Mouse (Mus musculus): Measurements from ENCODE around the gene Hmgcl. TPM values are rescaled to one million over a fixed set of nuclear protein-coding genes. Genes with fewer than 3 reads are reported as not detected.

Hmgcl gene
- polyA plus RNA-seq, 2 experiments, result 69.7 to 93.4 TPM

- Histone ChIP-seq H3K4me3 (replicated peaks; ENCODE audit: low read length) (no peak overlapping the region), H3K4me2 (replicated peaks; ENCODE audit: low read depth, low read length, severe bottlenecking) (no peak overlapping the region), H3K4me1 (ENCODE audit: control insufficient read depth, insufficient read depth, low read length) (no peaks in the 10 kb centered on the region), H3K27me3 (ENCODE audit: control insufficient read depth, insufficient read depth, low read length) (no peaks in the 10 kb centered on the region), H3K36me3 (ENCODE audit: control insufficient read depth, insufficient read depth, low read length) (no peaks in the 10 kb centered on the region), H3K9ac (ENCODE audit: low read depth, low read length, severe bottlenecking) (no peak overlapping the region), H3K9me3 (ENCODE audit: control insufficient read depth, low read length) (peaks cover 6% of the 10 kb centered on the region; the same call in 1 of the 2 replicates), H3K27ac (replicated peaks; ENCODE audit: low read depth, low read length) (no peak overlapping the region)
- DNase-seq (ENCODE audit: low spot score) (no peak), ATAC-seq (ENCODE audit: low FRiP score, low read depth) (no peak)
- 90% methylated on average over 6 of the region's 6 CpGs for WGBS
- TF ChIP-seq POLR2A (IDR thresholded peaks at IDR 0.05; ENCODE audit: borderline replicate concordance, extremely low read depth, insufficient read depth, insufficient read length), result no peak
These were observed 47.7 kb downstream of the Hmgcl start for GRCm38 (mm10) chr4:135993941-135994340.

GRCm38 (mm10) chr4:135995118-135995517, 48.9 kb downstream of the Hmgcl start:
- TF ChIP-seq POLR2A (IDR thresholded peaks at IDR 0.05; ENCODE audit: borderline replicate concordance, extremely low read depth, insufficient read depth, insufficient read length), result no peak
- WGBS, result 81% methylated on average over 4 of the region's 4 CpGs
- no peak for ATAC-seq (ENCODE audit: low FRiP score, low read depth)

GRCm38 (mm10) chr4:136004107-136004675, 57.9 kb downstream of the Hmgcl start:
- Histone ChIP-seq H3K4me3 (replicated peaks; ENCODE audit: low read length) (no peak overlapping the region), H3K4me1 (ENCODE audit: control insufficient read depth, insufficient read depth, low read length) (no peaks in the 10 kb centered on the region), H3K9me3 (ENCODE audit: control insufficient read depth, low read length) (no peaks in the 10 kb centered on the region), H3K36me3 (ENCODE audit: control insufficient read depth, insufficient read depth, low read length) (peaks cover 66% of the 10 kb centered on the region), H3K9ac (ENCODE audit: low read depth, low read length, severe bottlenecking) (no peak overlapping the region), H3K4me2 (replicated peaks; ENCODE audit: low read depth, low read length, severe bottlenecking) (no peak overlapping the region), H3K27me3 (ENCODE audit: control insufficient read depth, insufficient read depth, low read length) (no peaks in the 10 kb centered on the region), H3K27ac (replicated peaks; ENCODE audit: low read depth, low read length) (no peak overlapping the region)
- 89% methylated on average over 5 of the region's 5 CpGs for WGBS
- DNase-seq (ENCODE audit: low spot score) (no peak), ATAC-seq (ENCODE audit: low FRiP score, low read depth) (no peak)
- no peak for TF ChIP-seq POLR2A (IDR thresholded peaks at IDR 0.05; ENCODE audit: borderline replicate concordance, extremely low read depth, insufficient read depth, insufficient read length)

More at GRCm38 (mm10) chr4:135995118-135995517, 48.9 kb downstream of the Hmgcl start:
- no peaks in the 10 kb centered on the region for H3K36me3 ChIP-seq (ENCODE audit: control insufficient read depth, insufficient read depth, low read length)
- no peaks in the 10 kb centered on the region for H3K27me3 ChIP-seq (ENCODE audit: control insufficient read depth, insufficient read depth, low read length)
- no peak overlapping the region for H3K4me2 ChIP-seq (replicated peaks; ENCODE audit: low read depth, low read length, severe bottlenecking)
- H3K4me1 ChIP-seq (ENCODE audit: control insufficient read depth, insufficient read depth, low read length), result no peaks in the 10 kb centered on the region
- H3K27ac ChIP-seq (replicated peaks; ENCODE audit: low read depth, low read length), result no peak overlapping the region
- H3K9me3 ChIP-seq (ENCODE audit: control insufficient read depth, low read length), result peaks cover 6% of the 10 kb centered on the region; the same call in 1 of the 2 replicates
- no peak overlapping the region for H3K9ac ChIP-seq (ENCODE audit: low read depth, low read length, severe bottlenecking)
- no peak overlapping the region for H3K4me3 ChIP-seq (replicated peaks; ENCODE audit: low read length)
- DNase-seq (ENCODE audit: low spot score), result no peak

- Histone ChIP-seq H3K9ac (ENCODE audit: low read depth, low read length, severe bottlenecking) (no peak overlapping the region), H3K4me2 (replicated peaks; ENCODE audit: low read depth, low read length, severe bottlenecking) (no peak overlapping the region), H3K4me3 (replicated peaks; ENCODE audit: low read length) (no peak overlapping the region), H3K27ac (replicated peaks; ENCODE audit: low read depth, low read length) (no peak overlapping the region), H3K4me1 (ENCODE audit: control insufficient read depth, insufficient read depth, low read length) (no peaks in the 10 kb centered on the region), H3K9me3 (ENCODE audit: control insufficient read depth, low read length) (no peaks in the 10 kb centered on the region), H3K36me3 (ENCODE audit: control insufficient read depth, insufficient read depth, low read length) (peaks cover 73% of the 10 kb centered on the region), H3K27me3 (ENCODE audit: control insufficient read depth, insufficient read depth, low read length) (no peaks in the 10 kb centered on the region)
- no peak for DNase-seq (ENCODE audit: low spot score)
- 94% methylated on average over 2 of the region's 2 CpGs for WGBS
- ATAC-seq (ENCODE audit: low FRiP score, low read depth), result no peak
- TF ChIP-seq POLR2A (IDR thresholded peaks at IDR 0.05; ENCODE audit: borderline replicate concordance, extremely low read depth, insufficient read depth, insufficient read length), result no peak
These were observed 58.7 kb downstream of the Hmgcl start for GRCm38 (mm10) chr4:136004921-136005320.

GRCm38 (mm10) chr4:136006821-136007220, 60.6 kb downstream of the Hmgcl start:
- Histone ChIP-seq H3K4me1 (ENCODE audit: control insufficient read depth, insufficient read depth, low read length) (no peaks in the 10 kb centered on the region), H3K27me3 (ENCODE audit: control insufficient read depth, insufficient read depth, low read length) (no peaks in the 10 kb centered on the region), H3K36me3 (ENCODE audit: control insufficient read depth, insufficient read depth, low read length) (peaks cover 89% of the 10 kb centered on the region), H3K9me3 (ENCODE audit: control insufficient read depth, low read length) (no peaks in the 10 kb centered on the region), H3K4me3 (replicated peaks; ENCODE audit: low read length) (no peak overlapping the region), H3K9ac (ENCODE audit: low read depth, low read length, severe bottlenecking) (no peak overlapping the region), H3K27ac (replicated peaks; ENCODE audit: low read depth, low read length) (no peak overlapping the region), H3K4me2 (replicated peaks; ENCODE audit: low read depth, low read length, severe bottlenecking) (no peak overlapping the region)
- DNase-seq (ENCODE audit: low spot score) (no peak), ATAC-seq (ENCODE audit: low FRiP score, low read depth) (no peak)
- WGBS, result 93% methylated on average over 3 of the region's 3 CpGs
- TF ChIP-seq POLR2A (IDR thresholded peaks at IDR 0.05; ENCODE audit: borderline replicate concordance, extremely low read depth, insufficient read depth, insufficient read length), result no peak
